Mouse (Mus musculus) telencephalon, adult 2 months (tissue): ENCODE results near the gene Slc6a9.

ENCODE experiments used
- DNase-seq: peaks from one replicate; pipeline ENCODE4 v3.0.0-alpha.2; 2011; ENCODE audit warnings: low read depth, low spot score

Slc6a9 gene

GRCm38 (mm10) chr4:117834457-117834844 lies at the start of gene Slc6a9:
Slc6a9 (plus strand) TSS chr4:117834506.
- no peak for DNase-seq

DNA sequence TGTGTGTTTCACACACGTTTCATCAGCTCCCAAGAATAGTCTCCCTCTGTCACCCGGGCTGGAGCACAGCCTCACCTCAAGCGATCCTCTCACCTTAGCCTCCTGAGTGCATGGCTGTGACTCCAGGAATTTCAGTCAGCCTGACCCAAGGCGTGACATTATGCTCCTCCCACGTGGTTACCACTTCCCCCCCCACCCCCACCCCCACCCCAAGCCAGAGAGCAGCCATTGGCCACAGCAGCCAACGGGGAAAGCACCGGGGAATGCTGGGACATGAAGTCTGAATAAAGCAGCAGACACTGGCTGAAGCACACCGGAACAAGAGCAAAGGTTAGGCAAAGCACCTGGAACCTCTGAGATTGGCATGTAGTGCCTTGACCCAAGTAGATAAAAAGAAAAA lies 47.3 kb upstream of the Slc6a9 start:
- no peak for DNase-seq

DNA sequence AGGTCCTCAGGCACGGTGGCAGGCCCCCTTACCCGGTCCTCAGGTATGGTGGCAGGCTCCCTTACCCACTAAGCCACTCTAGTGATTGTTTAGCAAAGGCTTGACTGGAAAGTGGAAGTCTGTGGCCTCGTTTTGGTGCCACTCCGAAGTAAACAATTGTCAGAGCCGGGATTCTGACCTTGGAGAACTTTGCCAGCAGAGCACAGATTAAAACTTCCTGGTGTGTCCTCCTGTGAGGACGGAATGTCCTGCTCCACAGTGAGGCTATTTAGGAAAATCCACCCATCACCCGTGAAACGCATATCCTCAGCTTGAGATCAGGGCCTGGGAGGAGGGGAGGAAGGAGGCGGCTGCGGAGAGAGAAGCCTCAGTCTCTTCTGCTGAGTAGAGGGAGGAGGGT lies 46.0 kb upstream of the Slc6a9 start:
- no peak for DNase-seq

DNA sequence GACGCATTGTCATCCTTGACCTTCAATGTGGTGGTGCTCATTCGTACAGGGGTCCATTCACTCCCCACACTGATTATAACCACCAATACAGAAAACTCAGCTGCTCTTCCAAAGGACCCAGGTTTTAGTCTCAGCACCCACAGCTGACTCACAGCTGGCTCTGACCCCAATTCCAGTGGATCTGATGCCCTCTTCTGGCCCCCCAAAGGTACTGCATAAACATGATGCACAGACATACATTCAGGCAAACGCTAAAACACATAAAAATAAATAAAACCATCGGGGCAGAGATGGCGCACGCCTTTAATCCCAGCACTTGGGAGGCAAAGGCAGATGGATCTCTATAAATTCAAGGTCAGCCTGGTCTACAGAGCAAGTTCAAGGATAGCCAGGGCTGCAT lies 34.4 kb upstream of the Slc6a9 start:
- DNase-seq, result no peak

- DNase-seq, result no peak
Observed at GRCm38 (mm10) chr4:117806992-117807391, 27.3 kb upstream of the Slc6a9 start.

DNA sequence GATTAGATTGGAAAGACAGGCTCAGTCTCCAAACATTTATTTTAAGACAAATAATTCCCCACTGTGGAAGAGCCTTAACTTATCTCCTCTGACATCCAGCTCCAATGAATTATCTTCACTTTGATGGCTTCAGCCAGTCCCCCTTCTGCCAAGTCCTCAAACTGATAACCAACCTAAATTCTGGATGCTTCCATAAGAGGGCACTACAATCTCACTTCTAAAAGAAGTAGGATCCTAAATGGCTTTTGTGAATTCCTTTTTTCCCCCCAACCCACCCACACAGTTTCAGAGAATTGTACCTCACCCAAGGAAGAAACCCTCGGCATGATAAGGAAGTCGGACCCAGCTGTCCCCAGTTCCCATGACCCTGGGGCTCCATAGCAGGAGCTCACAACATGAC lies 23.4 kb upstream of the Slc6a9 start:
- no peak for DNase-seq

DNA sequence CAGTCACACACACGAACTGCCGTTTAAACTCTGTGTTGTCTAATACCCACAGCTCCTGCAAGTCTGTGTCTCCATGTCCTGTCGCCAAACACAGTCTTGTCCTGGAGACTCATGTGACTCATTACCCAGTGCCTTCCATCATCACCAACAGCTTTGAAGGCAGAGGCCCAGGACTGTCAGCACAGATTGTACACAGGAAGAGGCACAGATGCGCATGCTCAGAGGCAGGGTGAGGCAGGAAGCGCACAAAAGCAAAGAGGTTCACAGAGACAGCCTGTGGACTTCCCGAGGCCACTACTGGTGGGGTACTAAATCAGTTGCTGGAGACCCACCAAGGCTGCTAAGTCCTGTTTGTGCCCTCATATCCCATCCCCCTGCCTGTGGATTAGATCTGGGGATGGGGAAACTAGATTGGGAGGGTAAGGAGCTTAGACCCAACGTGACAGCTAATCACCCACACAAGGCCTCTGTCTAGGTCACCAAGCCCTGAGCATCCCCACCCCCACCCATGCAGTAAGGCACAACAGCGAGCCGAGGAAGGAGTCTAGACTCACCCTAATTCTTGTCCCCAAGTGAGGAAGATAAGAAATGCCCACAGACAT lies 20.6 kb upstream of the Slc6a9 start:
- no peak for DNase-seq

DNA sequence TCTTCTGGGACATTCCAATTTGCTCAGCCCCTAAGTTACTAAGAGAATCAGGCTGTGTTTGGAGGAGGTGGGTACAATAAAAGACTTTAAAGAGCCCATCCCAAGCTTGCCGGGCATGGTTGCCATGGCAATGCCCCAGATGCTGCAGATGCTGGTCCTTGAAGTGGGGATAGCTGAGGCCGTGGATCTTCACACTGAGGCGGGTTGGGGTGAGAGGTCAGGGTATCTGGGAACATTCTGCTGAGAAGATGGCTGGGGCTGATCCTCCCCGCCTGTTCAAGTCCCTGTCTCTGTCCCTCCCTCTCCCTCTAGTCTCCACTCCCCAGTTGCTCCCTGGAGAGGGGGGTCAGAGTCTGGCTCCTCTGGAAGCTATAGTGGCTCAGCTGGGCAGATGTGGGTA lies 20.0 kb upstream of the Slc6a9 start:
- no peak for DNase-seq

GRCm38 (mm10) chr4:117816776-117817175 lies 17.5 kb upstream of the Slc6a9 start:
- no peak for DNase-seq

GRCm38 (mm10) chr4:117818032-117818431 lies 16.3 kb upstream of the Slc6a9 start:
- no peak for DNase-seq

DNA sequence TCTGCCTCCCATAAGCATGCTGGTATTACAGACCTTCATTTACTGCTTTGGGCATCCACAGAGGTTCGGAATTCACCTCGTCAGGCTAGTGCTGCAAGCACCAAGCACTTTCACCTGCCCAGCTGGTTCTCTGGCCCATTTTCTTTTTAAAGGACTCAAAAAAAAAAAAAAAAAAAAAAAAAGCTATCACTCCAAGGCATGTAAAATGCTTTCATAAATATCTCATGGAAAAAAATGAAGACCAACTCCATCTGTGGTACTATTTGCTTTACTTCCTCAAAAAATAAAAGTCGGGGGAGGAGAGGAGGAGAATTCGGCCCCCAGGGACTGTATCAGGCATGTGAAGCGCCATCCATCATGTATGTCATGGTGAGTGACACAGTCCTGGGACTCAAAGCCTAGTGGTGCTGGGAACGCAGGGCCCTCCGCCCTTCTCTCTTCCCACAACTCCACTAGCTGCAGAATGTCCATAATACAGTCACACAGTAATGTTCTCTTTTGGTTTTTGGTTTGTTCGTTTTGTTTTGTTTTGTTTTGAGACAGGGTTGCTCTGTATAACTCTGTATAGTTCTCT lies 5.6 kb upstream of the Slc6a9 start:
- no peak for DNase-seq

- DNase-seq, result no peak
Observed at GRCm38 (mm10) chr4:117829260-117830123, 4.8 kb upstream of the Slc6a9 start.

DNA sequence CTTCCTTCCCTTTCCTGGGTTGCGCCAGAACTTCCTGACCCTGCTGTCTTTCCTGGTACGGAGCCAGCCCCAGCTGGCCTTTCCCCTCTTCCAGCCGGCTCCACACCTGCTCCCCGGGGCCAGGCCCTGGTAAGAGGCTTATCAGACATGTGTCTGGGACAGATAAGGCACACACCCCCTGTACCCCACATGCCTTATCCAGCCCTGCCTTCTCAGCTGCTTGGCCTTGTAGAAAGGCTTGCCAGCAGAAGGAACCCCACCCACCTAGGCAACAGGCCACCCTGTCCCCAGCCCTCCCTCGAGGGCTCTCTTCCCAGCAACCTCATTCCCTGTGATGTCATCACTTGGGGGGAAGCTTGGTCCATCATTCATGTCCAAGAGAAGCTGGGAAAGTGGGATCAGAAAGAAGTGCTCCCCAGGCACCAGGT lies 4.2 kb upstream of the Slc6a9 start:
- DNase-seq, result no peak

- no peak for DNase-seq
Observed at GRCm38 (mm10) chr4:117830801-117831200, 3.5 kb upstream of the Slc6a9 start.

DNA sequence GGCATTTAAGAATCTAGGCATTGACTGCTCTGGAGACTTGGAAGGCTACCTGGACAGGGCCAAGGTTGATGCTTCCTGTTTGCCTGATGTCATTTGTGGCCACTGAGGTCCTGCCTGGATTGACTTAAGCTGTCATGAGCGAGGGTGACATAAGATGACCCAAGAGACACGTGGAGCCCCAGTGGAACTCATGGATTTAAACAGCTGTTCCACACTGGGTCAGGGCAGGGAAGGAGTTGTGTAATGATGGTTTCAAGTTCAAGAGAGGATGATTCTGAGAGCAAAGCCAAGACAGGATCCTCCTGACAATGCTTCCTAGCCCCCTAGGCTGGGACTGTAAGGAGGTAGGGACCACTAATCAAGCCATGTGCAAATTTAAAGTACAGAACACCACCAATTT lies 2.8 kb upstream of the Slc6a9 start:
- DNase-seq, result no peak

- no peak for DNase-seq
Observed at GRCm38 (mm10) chr4:117831920-117832691, 2.2 kb upstream of the Slc6a9 start.

DNA sequence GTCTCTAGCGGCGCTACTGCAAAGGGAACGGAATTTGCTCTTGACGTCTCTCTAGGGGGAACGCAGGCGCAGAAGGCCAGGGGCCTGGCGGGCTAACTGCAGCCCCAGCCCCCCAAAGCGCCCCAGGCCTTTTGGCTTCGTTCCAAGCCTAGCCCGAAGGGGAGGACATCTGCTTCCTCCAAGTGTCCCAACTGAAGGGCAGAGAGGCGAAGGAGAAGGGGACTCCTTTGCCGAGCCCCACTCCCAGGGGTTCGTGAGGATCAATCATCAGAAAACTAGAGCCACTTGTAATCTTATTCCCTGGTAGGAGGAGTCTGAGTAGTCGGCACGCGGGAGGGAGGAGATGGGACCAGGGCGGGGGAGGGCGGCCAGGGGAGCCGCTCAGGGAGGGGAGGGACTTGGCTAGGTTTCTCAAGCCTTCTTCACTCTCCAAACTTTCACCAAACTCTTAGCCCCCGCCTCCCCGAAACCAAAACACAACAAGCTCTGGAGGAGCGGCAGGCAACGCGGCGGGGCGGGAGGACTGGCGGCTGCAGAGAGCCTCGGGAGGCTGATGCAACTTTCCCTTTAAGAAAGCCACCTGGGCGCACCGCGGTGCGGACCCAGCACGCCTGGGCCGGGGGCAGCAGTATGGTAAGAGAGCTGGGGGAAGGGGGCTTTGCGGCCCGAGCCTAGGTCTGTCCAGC lies 682 bp downstream of the Slc6a9 start:
- DNase-seq, result no peak

- DNase-seq, result peak; percentile 74
Observed at GRCm38 (mm10) chr4:117835531-117836111, 1.3 kb downstream of the Slc6a9 start.

DNA sequence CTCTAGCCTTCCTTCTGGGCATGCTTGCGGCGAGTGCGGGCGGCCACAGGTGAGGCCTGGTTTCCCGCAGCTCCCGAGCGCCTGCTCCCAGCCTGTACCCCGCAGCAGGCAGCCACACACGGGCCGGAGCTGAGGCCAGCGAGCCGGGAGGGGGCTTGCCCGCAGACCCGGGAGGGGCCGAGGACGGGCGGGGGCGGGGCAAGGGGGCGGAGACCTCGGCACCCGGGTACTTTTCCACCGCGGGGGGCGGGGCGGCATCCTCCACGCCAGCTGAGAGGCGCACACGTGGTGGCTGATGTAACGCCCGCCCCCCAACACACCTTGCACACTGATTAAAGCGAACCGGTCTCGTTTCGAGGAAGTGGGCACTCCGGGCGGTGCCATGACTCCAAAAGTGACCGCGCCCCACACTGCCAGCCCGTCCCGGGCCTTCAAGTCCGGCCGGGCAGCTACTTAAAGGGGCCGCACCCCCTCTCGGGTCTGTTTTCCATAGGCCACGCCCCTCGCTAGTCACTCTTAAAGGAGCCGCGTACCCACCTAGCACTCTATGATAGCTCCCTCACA lies 2.0 kb downstream of the Slc6a9 start:
- DNase-seq, result peak; percentile 71

- DNase-seq, result no peak
Observed at GRCm38 (mm10) chr4:117837271-117837670, 3.0 kb downstream of the Slc6a9 start.

GRCm38 (mm10) chr4:117839366-117839765 lies 5.1 kb downstream of the Slc6a9 start:
- no peak for DNase-seq
